Comparison of ENCODE assay signal across 28 mouse cellular contexts in the genomic region with DNA sequence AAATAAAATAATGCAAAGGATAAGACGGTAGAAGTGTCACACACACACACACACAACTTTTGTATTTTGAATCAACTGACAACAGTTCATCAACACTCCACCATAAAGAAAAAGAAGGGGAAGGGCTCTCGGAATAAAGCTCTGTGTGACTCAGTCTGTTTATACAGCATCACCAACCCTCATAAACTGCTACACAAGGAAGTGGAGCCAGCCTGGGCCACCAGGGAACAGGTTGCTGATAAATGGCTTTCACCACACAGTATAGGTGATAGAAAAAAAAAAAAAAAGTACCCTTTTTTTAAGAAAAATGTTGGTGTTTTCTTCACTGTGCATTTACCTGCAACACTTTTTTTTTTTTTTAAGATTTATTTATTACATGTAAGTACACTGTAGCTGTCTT. TPM values are rescaled to one million over a fixed set of nuclear protein-coding genes. Genes with fewer than 3 reads are reported as not detected.
"Had no signal": no experiment of that assay in that cellular context is flagged by ENCODE, and none has a peak within 500 bp of the region (broad histone marks: within the 10 kb centered on the region; RNA-seq: fewer than 3 reads in every experiment).

No protein-coding gene starts in this region.

- DNase-seq: forebrain, postnatal 0 days; gastrocnemius, adult 2 months; gastrocnemius, postnatal 10 days; gastrocnemius, postnatal 25 days; heart, adult 2 months; heart, postnatal 10 days; heart, postnatal 4 days; kidney, adult 11 months; kidney, adult 2 months; kidney, adult 9 months; kidney, postnatal 14 days; kidney, postnatal 36 days; layer of hippocampus, adult 9-11 months; layer of hippocampus, postnatal 36 days; left cerebral cortex, postnatal 4 days had no signal

- H3K36me3 ChIP-seq: heart, embryonic 10.5 days; heart, embryonic 12.5 days; hindbrain, embryonic 10.5 days; hindbrain, embryonic 12.5 days; hindbrain, embryonic 15.5 days; kidney, embryonic 15.5 days; limb, embryonic 13.5 days; limb, embryonic 15.5 days; liver, embryonic 12.5 days had no signal

- H3K9ac ChIP-seq: forebrain, postnatal 0 days; heart, embryonic 12.5 days; hindbrain, embryonic 12.5 days; hindbrain, embryonic 15.5 days; kidney, embryonic 15.5 days; limb, embryonic 13.5 days; limb, embryonic 15.5 days; liver, embryonic 12.5 days had no signal

- H3K4me2 ChIP-seq: heart, embryonic 12.5 days; hindbrain, embryonic 12.5 days; hindbrain, embryonic 15.5 days; kidney, embryonic 15.5 days; limb, embryonic 13.5 days; limb, embryonic 15.5 days; liver, embryonic 12.5 days had no signal

- ATAC-seq: forebrain, postnatal 0 days; hindbrain, postnatal 0 days; liver, embryonic 12.5 days had no signal

- H3K27ac ChIP-seq: gastrocnemius, adult 2 months; heart, adult 2 months; heart, embryonic 10.5 days; hindbrain, embryonic 10.5 days; hindbrain, embryonic 12.5 days; hindbrain, embryonic 15.5 days; hindbrain, postnatal 0 days; kidney, embryonic 15.5 days; kidney, postnatal 0 days; limb, embryonic 13.5 days; limb, embryonic 15.5 days; liver, embryonic 12.5 days had no signal

- H3K9me3 ChIP-seq: heart, embryonic 10.5 days; heart, embryonic 12.5 days; hindbrain, embryonic 10.5 days; hindbrain, embryonic 12.5 days; hindbrain, embryonic 15.5 days; kidney, embryonic 15.5 days; limb, embryonic 13.5 days; limb, embryonic 15.5 days; liver, embryonic 12.5 days had no signal

- H3K4me3 ChIP-seq: gastrocnemius, adult 2 months; heart, adult 2 months; heart, embryonic 10.5 days; heart, embryonic 12.5 days; hindbrain, embryonic 10.5 days; hindbrain, embryonic 12.5 days; hindbrain, embryonic 15.5 days; kidney, embryonic 15.5 days; limb, embryonic 13.5 days; limb, embryonic 15.5 days; liver, embryonic 12.5 days had no signal

- H3K4me1 ChIP-seq: limb, embryonic 15.5 days had no signal

- H3K27me3 ChIP-seq: heart, embryonic 12.5 days; hindbrain, embryonic 15.5 days; kidney, embryonic 15.5 days; limb, embryonic 15.5 days; liver, embryonic 12.5 days had no signal

RNA-seq across cellular contexts. Expression of gene Liph, which starts 3.7 kb away (rescaled TPM):
- total RNA-seq: gastrocnemius, adult 2 months; gastrocnemius, postnatal 25 days; granulocyte monocyte progenitor cell, adult 5-6 weeks; heart, adult 2 months; heart, postnatal 25 days had no signal
